Mouse (Mus musculus): Measurements from ENCODE around the gene Nenf. TPM values are rescaled to one million over a fixed set of nuclear protein-coding genes. Genes with fewer than 3 reads are reported as not detected.

Nenf gene
- 25.5 and 28.4 TPM in 2 replicates for polyA plus RNA-seq (2015; fragmentation: Nextera tagmentation; extraction: Ambion mirVana)

GRCm38 (mm10) chr1:191317591-191318196 is at the start of gene Nenf:
Nenf (minus strand) TSS chr1:191318194.
- H3K4me1 ChIP-seq (replicated peaks): peaks cover 42% of the 10 kb centered on the region
- H3K36me3 ChIP-seq (replicated peaks): no peaks in the 10 kb centered on the region
- peak; percentile 99 for ATAC-seq (ENCODE audit: insufficient read depth)
- 1% methylated on average over 54 of the region's 54 CpGs for WGBS (ENCODE audit: insufficient replicate concordance)
- H3K9me3 ChIP-seq (replicated peaks): no peaks in the 10 kb centered on the region
- H3K4me3 ChIP-seq (replicated peaks): peak within 1 kb of the TSS; percentile 86
- peaks cover 5% of the 10 kb centered on the region; the same call in 1 of the 2 replicates for H3K27me3 ChIP-seq
- H3K4me2 ChIP-seq: peak within 1 kb of the TSS; percentile 89
- H3K27ac ChIP-seq (replicated peaks): peak within 1 kb of the TSS; percentile 90
- peak within 1 kb of the TSS; percentile 87 for H3K9ac ChIP-seq

DNA sequence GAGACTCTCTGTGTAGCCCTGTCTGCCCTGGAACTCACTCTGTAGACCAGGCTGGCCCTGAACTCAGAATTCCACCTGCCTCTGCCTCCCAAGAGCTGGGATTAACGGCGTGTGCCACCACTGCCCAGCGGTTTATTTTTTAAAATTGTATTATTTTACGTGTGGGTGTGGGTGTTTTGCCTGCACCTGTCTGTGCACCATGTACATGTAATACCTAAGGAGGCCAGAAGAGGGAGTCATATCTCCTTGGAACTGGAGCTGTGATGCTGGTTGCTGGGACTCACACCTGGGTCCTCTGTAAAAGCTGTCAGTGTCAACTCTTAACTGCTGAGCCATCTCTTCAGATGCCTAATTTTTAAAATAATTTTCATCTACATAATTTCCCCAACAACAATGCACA is 46.5 kb upstream of the Nenf start:
- ATAC-seq (ENCODE audit: insufficient read depth): no peak
- H3K36me3 ChIP-seq (replicated peaks): peaks cover 82% of the 10 kb centered on the region
- H3K9ac ChIP-seq: no peak overlapping the region
- no peak overlapping the region for H3K27ac ChIP-seq (replicated peaks)
- no peak overlapping the region for H3K4me3 ChIP-seq (replicated peaks)
- H3K4me1 ChIP-seq (replicated peaks): no peaks in the 10 kb centered on the region
- no peaks in the 10 kb centered on the region for H3K27me3 ChIP-seq
- no peaks in the 10 kb centered on the region for H3K9me3 ChIP-seq (replicated peaks)
- WGBS (ENCODE audit: insufficient replicate concordance): 52% methylated on average over 4 of the region's 4 CpGs
- H3K4me2 ChIP-seq: no peak overlapping the region

- Histone ChIP-seq H3K27ac (replicated peaks) (no peak overlapping the region), H3K4me3 (replicated peaks) (no peak overlapping the region), H3K4me1 (replicated peaks) (no peaks in the 10 kb centered on the region), H3K36me3 (replicated peaks) (peaks cover 85% of the 10 kb centered on the region), H3K9ac (no peak overlapping the region), H3K4me2 (no peak overlapping the region), H3K9me3 (replicated peaks) (no peaks in the 10 kb centered on the region), H3K27me3 (no peaks in the 10 kb centered on the region)
- WGBS (ENCODE audit: insufficient replicate concordance): 65% methylated on average over 6 of the region's 6 CpGs
- no peak for ATAC-seq (ENCODE audit: insufficient read depth)
Observed at GRCm38 (mm10) chr1:191362412-191362811, 44.4 kb upstream of the Nenf start.

DNA sequence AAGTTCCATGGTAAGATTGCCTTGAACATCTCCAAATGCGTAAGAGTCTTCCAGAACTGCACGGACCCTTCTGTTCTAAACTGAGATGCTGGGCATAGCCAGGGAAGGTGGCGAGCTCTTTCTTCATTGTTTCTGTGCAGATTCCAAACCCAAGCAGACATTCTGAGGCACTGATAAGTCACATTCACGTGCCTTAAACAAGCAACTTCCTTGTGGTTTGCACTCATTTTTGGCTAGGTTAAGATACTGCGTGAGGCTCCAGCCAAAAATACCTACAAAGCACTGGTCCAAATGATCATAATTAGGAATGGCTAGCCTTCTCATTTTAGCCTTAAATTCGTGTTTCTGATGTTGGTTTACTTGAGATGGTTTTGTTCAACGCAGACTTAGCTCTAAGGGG is 41.5 kb upstream of the Nenf start:
- Histone ChIP-seq H3K9ac (no peak overlapping the region), H3K27ac (replicated peaks) (no peak overlapping the region), H3K4me2 (no peak overlapping the region), H3K4me1 (replicated peaks) (no peaks in the 10 kb centered on the region), H3K4me3 (replicated peaks) (no peak overlapping the region), H3K9me3 (replicated peaks) (no peaks in the 10 kb centered on the region), H3K36me3 (replicated peaks) (peaks cover 86% of the 10 kb centered on the region), H3K27me3 (no peaks in the 10 kb centered on the region)
- WGBS (ENCODE audit: insufficient replicate concordance): 61% methylated on average over 7 of the region's 7 CpGs
- no peak for ATAC-seq (ENCODE audit: insufficient read depth)

DNA sequence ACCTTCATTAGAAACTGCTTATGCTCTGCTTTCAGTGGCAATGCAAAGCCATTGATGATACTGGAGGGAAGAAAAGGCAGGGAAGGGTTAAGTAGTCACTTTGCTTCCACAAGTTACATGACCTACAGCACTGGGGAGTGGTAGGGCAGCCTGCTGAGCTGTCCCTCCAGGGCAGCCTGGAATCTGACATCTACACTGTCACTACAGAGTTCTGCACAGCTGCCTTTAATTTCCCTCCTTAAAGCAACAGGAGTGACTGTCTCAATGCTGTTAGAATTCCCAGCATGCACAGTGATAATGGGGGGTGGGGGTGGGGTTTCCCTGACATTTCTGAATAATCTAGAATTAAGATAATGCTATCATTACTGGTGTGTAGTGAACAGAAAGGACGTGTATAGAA is 38.9 kb upstream of the Nenf start:
- H3K36me3 ChIP-seq (replicated peaks): peaks cover 91% of the 10 kb centered on the region

DNA sequence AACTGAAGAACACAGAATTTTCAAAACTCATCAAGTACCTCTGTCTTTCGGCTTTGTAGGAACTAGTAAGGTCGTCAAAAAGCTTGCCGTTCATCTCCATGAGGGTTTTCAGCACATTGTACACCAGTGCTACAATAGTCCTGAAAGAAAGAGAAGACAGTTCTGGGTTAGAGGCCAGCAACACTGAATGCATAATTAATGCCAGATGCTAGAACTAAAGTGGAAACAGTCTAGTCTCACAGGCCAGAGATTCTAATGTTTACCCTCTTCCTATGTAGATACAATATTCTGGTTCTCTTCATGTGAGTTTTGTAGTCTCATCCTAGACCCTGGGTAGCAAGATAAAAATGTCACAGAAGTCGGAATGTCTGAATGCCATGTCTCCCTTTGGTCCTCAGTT is 35.8 kb upstream of the Nenf start:
- H3K4me3 ChIP-seq (replicated peaks): no peak overlapping the region
- H3K27me3 ChIP-seq: no peaks in the 10 kb centered on the region
- WGBS (ENCODE audit: insufficient replicate concordance): 86% methylated on average over 4 of the region's 4 CpGs
- H3K4me1 ChIP-seq (replicated peaks): peaks cover 7% of the 10 kb centered on the region
- ATAC-seq (ENCODE audit: insufficient read depth): no peak
- no peak overlapping the region for H3K27ac ChIP-seq (replicated peaks)
- no peaks in the 10 kb centered on the region for H3K9me3 ChIP-seq (replicated peaks)
- no peak overlapping the region for H3K9ac ChIP-seq
- H3K36me3 ChIP-seq (replicated peaks): peaks cover 94% of the 10 kb centered on the region
- H3K4me2 ChIP-seq: no peak overlapping the region

More for the DNA sequence above, 38.9 kb upstream of the Nenf start:
- Histone ChIP-seq H3K4me2 (no peak overlapping the region), H3K9ac (no peak overlapping the region), H3K27me3 (no peaks in the 10 kb centered on the region), H3K4me3 (replicated peaks) (no peak overlapping the region), H3K27ac (replicated peaks) (no peak overlapping the region), H3K4me1 (replicated peaks) (no peaks in the 10 kb centered on the region), H3K9me3 (replicated peaks) (no peaks in the 10 kb centered on the region)
- no peak for ATAC-seq (ENCODE audit: insufficient read depth)
- 48% methylated on average over 1 of the region's 1 CpGs for WGBS (ENCODE audit: insufficient replicate concordance)

GRCm38 (mm10) chr1:191352786-191353488 is 34.9 kb upstream of the Nenf start:
- H3K4me1 ChIP-seq (replicated peaks): peaks cover 9% of the 10 kb centered on the region
- ATAC-seq (ENCODE audit: insufficient read depth): no peak
- H3K9me3 ChIP-seq (replicated peaks): no peaks in the 10 kb centered on the region
- no peak overlapping the region for H3K4me2 ChIP-seq
- no peak overlapping the region for H3K27ac ChIP-seq (replicated peaks)
- no peak overlapping the region for H3K4me3 ChIP-seq (replicated peaks)
- WGBS (ENCODE audit: insufficient replicate concordance): 61% methylated on average over 14 of the region's 14 CpGs
- H3K27me3 ChIP-seq: no peaks in the 10 kb centered on the region
- H3K9ac ChIP-seq: no peak overlapping the region
- H3K36me3 ChIP-seq (replicated peaks): peaks cover 86% of the 10 kb centered on the region

DNA sequence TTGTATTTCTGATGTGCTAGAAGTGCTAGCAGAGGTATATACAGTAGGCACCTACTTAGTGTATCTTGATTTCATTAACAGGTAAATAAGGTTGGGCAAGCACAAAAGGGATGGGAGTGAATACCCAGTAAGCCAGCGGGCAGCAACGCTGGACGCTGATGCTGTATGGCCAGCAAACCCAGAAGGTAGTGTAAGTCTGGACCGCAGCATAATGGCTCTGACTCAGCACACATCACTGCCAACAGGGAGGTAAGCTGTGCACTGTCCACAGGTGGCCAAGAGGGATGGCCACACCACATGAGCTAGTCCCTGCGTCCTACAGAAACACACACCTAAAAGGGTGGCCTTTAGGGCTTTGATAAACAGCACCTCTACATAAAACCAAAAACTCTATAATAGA is 32.4 kb upstream of the Nenf start:
- no peaks in the 10 kb centered on the region for H3K9me3 ChIP-seq (replicated peaks)
- no peak overlapping the region for H3K9ac ChIP-seq
- no peak overlapping the region for H3K4me2 ChIP-seq
- H3K27me3 ChIP-seq: no peaks in the 10 kb centered on the region
- no peak overlapping the region for H3K4me3 ChIP-seq (replicated peaks)
- 90% methylated on average over 5 of the region's 5 CpGs for WGBS (ENCODE audit: insufficient replicate concordance)
- no peak overlapping the region for H3K27ac ChIP-seq (replicated peaks)
- peaks cover 9% of the 10 kb centered on the region for H3K4me1 ChIP-seq (replicated peaks)
- no peak for ATAC-seq (ENCODE audit: insufficient read depth)
- peaks cover 83% of the 10 kb centered on the region for H3K36me3 ChIP-seq (replicated peaks)

- no peak for ATAC-seq (ENCODE audit: insufficient read depth)
- no peaks in the 10 kb centered on the region for H3K9me3 ChIP-seq (replicated peaks)
- no peaks in the 10 kb centered on the region for H3K27me3 ChIP-seq
- peaks cover 9% of the 10 kb centered on the region for H3K4me1 ChIP-seq (replicated peaks)
- H3K4me2 ChIP-seq: no peak overlapping the region
- no peak overlapping the region for H3K9ac ChIP-seq
- no peak overlapping the region for H3K4me3 ChIP-seq (replicated peaks)
- peaks cover 76% of the 10 kb centered on the region for H3K36me3 ChIP-seq (replicated peaks)
- 85% methylated on average over 23 of the region's 23 CpGs for WGBS (ENCODE audit: insufficient replicate concordance)
- H3K27ac ChIP-seq (replicated peaks): no peak overlapping the region
Observed at GRCm38 (mm10) chr1:191349486-191350037, 31.6 kb upstream of the Nenf start.

DNA sequence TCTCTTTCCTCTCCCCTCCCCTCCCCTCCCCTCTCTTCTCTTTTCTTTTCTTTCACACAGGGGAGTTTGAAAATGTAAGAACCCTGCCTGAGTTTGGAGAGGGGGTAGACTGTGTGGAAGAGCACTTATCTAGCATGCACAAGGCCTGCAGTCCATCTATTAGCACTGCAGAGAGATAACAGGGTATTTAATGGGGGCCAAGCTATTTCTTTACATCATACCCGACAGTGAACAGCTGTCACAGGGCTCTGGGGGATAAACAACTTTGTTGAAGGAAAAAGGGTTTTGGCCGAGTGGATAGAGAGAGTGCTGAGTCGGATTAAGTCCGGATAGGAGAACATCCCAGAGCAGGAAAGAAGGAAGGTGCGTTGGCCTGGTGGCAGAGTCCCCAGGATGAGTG is 31.0 kb upstream of the Nenf start:
- no peak for ATAC-seq (ENCODE audit: insufficient read depth)

DNA sequence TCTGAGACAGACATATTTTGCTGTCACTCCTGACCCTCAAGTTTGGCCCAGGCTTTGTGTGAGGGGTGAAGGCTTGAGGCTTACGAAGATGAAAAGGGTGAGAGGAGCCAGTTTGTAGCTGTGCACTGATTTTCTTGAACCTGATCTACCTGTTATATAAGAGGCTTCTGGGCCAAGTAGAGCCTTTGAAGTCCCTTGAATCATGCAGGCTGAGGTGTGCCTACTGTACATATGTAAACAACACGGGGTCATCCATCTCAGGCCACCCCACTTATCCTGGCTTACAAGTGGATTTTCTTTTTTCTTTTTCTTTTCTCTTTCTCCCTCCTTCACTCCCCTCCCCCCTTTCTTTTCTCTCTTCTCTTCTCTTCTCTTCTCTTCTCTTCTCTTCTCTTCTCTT is 30.6 kb upstream of the Nenf start:
- Histone ChIP-seq H3K9ac (no peak overlapping the region), H3K27ac (replicated peaks) (no peak overlapping the region), H3K4me2 (no peak overlapping the region), H3K27me3 (no peaks in the 10 kb centered on the region), H3K36me3 (replicated peaks) (peaks cover 71% of the 10 kb centered on the region), H3K9me3 (replicated peaks) (no peaks in the 10 kb centered on the region), H3K4me1 (replicated peaks) (peaks cover 9% of the 10 kb centered on the region), H3K4me3 (replicated peaks) (no peak overlapping the region)
- no peak for ATAC-seq (ENCODE audit: insufficient read depth)
- 80% methylated on average over 2 of the region's 2 CpGs for WGBS (ENCODE audit: insufficient replicate concordance)

More for the DNA sequence above, 31.0 kb upstream of the Nenf start:
- H3K27ac ChIP-seq (replicated peaks): no peak overlapping the region
- no peak overlapping the region for H3K4me2 ChIP-seq
- H3K9ac ChIP-seq: no peak overlapping the region
- 53% methylated on average over 5 of the region's 5 CpGs for WGBS (ENCODE audit: insufficient replicate concordance)
- peaks cover 9% of the 10 kb centered on the region for H3K4me1 ChIP-seq (replicated peaks)
- H3K27me3 ChIP-seq: no peaks in the 10 kb centered on the region
- peaks cover 71% of the 10 kb centered on the region for H3K36me3 ChIP-seq (replicated peaks)
- H3K9me3 ChIP-seq (replicated peaks): no peaks in the 10 kb centered on the region
- no peak overlapping the region for H3K4me3 ChIP-seq (replicated peaks)

All from liver, embryonic 15.5 days (tissue).